Mouse (Mus musculus): ENCODE results near the gene Neo1. TPM values are rescaled to one million over a fixed set of nuclear protein-coding genes. Genes with fewer than 3 reads are reported as not detected.
A peak's percentile ranks its signal among the peaks of the same experiment; 100 is the strongest.

Neo1 gene
- total RNA-seq, 2 experiments from 2014 or later = 65.9 to 68.0 TPM

GRCm38 (mm10) chr9:58863826-58864225, 172.4 kb downstream of the Neo1 start:
- DNase-seq = no peak

- DNase-seq = no peak
Measured at GRCm38 (mm10) chr9:58859080-58859635, 177.1 kb downstream of the Neo1 start.

GRCm38 (mm10) chr9:58854931-58855330, 181.3 kb downstream of the Neo1 start:
- no peak for DNase-seq

GRCm38 (mm10) chr9:58849576-58850315, 186.5 kb downstream of the Neo1 start:
- no peak for DNase-seq

- no peak for DNase-seq
Measured at GRCm38 (mm10) chr9:58847676-58848075, 188.6 kb downstream of the Neo1 start.

- DNase-seq = no peak
Measured at GRCm38 (mm10) chr9:58847008-58847407, 189.2 kb downstream of the Neo1 start.

GRCm38 (mm10) chr9:58844597-58844996, 191.6 kb downstream of the Neo1 start:
- no peak for DNase-seq

- peak; percentile 53 for DNase-seq
Measured at GRCm38 (mm10) chr9:58841655-58842054, 194.6 kb downstream of the Neo1 start.

- no peak for DNase-seq
Measured at GRCm38 (mm10) chr9:58838504-58838903, 197.7 kb downstream of the Neo1 start.

GRCm38 (mm10) chr9:58837174-58837573, 199.1 kb downstream of the Neo1 start:
- DNase-seq = no peak

GRCm38 (mm10) chr9:58832939-58833338, 203.3 kb downstream of the Neo1 start:
- DNase-seq = no peak

- no peak for DNase-seq
Measured at GRCm38 (mm10) chr9:58829627-58830026, 206.6 kb downstream of the Neo1 start.

Other genes starting within 250 kb of the Neo1 start
- gene Hcn4, start 213.0 kb downstream of the Neo1 start, total RNA-seq (2021) = under 1 TPM; 0.43 to 0.45 TPM

Data from gastrocnemius, postnatal 10 days (tissue).